Mouse (Mus musculus) lung, postnatal 0 days (tissue): ENCODE results near the gene Nmnat2. TPM values are rescaled to one million over a fixed set of nuclear protein-coding genes. Genes with fewer than 3 reads are reported as not detected.
A peak's percentile ranks its signal among the peaks of the same experiment; 100 is the strongest.

Source experiments
- ATAC-seq: fragments of 200-750 bp; cut with Nextera tagmentation; 2 replicates; pipeline ENCODE4 v1.8.0; 2017; ENCODE audit warnings: moderate library complexity
- DNase-seq: peaks from one replicate; pipeline ENCODE4 v3.0.0-alpha.2; 2016; ENCODE audit warnings: low spot score
- H3K27ac ChIP-seq: fragments of 300-500 bp; sonication (generic); 2 replicates; pipeline ENCODE4 v1.5.1; 2014; ENCODE audit warnings: antibody characterized with exemption, mild to moderate bottlenecking, low read length, mixed read lengths
- H3K27me3 ChIP-seq: fragments of 300-500 bp; sonication (generic); replicated peaks from 2 replicates; pipeline ENCODE4 v1.6.1; 2014; ENCODE audit warnings: low read length, mixed read lengths; ENCODE audit not compliant: insufficient read depth
- H3K36me3 ChIP-seq: fragments of 300-500 bp; sonication (generic); 2 replicates; pipeline ENCODE4 v1.6.1; 2014; ENCODE audit warnings: low read length, mixed read lengths; ENCODE audit not compliant: insufficient read depth
- H3K4me1 ChIP-seq: fragments of 300-500 bp; sonication (generic); 2 replicates; pipeline ENCODE4 v1.6.1; 2014; ENCODE audit warnings: antibody characterized with exemption, low read depth, low read length, mixed read lengths; ENCODE audit not compliant: insufficient read depth
- H3K4me2 ChIP-seq: fragments of 300-500 bp; sonication (generic); replicated peaks from 2 replicates; pipeline ENCODE4 v1.6.1; 2014; ENCODE audit warnings: low read depth, mild to moderate bottlenecking, low read length, moderate library complexity, mixed read lengths
- H3K4me3 ChIP-seq: fragments of 300-500 bp; sonication (generic); 2 replicates; pipeline ENCODE4 v1.5.1; 2014; ENCODE audit warnings: low read depth, low read length
- H3K9ac ChIP-seq: fragments of 300-500 bp; sonication (generic); replicated peaks from 2 replicates; pipeline ENCODE4 v1.6.1; 2014; ENCODE audit warnings: low read depth, mild to moderate bottlenecking
- H3K9me3 ChIP-seq: fragments of 300-500 bp; sonication (generic); 2 replicates; pipeline ENCODE4 v1.6.1; 2016; ENCODE audit warnings: low read length, mixed read lengths
- CTCF ChIP-seq: IDR thresholded peaks from 2 replicates; pipeline ENCODE4 v1.5.1; 2016; ENCODE audit warnings: antibody characterized with exemption, mild to moderate bottlenecking
- EP300 ChIP-seq: IDR thresholded peaks from 2 replicates; pipeline ENCODE4 v1.6.1; 2016; ENCODE audit warnings: antibody characterized with exemption, mild to moderate bottlenecking, control low read depth
- WGBS: fragments of 180-500 bp; shearing (Covaris S2); extraction: QIAGEN DNeasy Blood & Tissue Kit; methylation state at CpG from one replicate; pipeline ENCODE4 v1.1.7; 2014; 5-methylcytosine and 5-hydroxymethylcytosine counted together
- polyA plus RNA-seq: library from polyadenylated mRNA; unstranded; fragments of >200 nt; fragmentation: Nextera tagmentation; extraction: Ambion mirVana; gene quantifications from 2 replicates; pipeline ENCODE4 v1.2.1, GENCODE M21; 2015

Nmnat2 gene
- polyA plus RNA-seq, 1 experiment from 2014 or later, result 4.8 TPM

DNA sequence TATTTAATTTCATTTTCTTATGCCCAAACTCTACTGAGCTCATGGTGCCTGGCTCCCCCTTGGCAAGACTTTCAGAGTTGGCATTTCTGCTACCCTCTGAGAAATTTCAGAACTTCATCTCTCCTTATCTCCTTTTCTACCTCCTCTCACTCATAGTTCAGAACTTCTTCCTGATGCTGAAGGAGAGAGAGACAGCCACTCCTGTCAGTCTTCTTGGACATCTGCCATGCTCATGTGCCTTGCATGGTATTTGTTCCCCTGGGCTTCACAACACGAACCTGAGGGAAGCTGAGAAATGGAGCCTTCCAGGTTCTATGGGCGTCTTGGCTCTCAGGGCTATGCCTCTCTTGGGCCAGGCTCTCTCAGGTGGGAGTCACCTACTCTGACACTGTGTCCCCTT is 87.5 kb downstream of the Nmnat2 start:
- Histone ChIP-seq H3K9me3 (no peaks in the 10 kb centered on the region), H3K27ac (no peak overlapping the region), H3K9ac (no peak overlapping the region), H3K4me1 (0 out of 2 replicates have a peak, but pooled peaks cover 3% of the 10 kb centered on the region), H3K36me3 (no peaks in the 10 kb centered on the region), H3K27me3 (no peaks in the 10 kb centered on the region), H3K4me3 (no peak overlapping the region), H3K4me2 (no peak overlapping the region)
- no peak for TF ChIP-seq EP300
- TF ChIP-seq CTCF, result no peak
- ATAC-seq, result no peak
- DNase-seq, result no peak
- WGBS, result 47% methylated on average over 2 of the region's 2 CpGs

DNA sequence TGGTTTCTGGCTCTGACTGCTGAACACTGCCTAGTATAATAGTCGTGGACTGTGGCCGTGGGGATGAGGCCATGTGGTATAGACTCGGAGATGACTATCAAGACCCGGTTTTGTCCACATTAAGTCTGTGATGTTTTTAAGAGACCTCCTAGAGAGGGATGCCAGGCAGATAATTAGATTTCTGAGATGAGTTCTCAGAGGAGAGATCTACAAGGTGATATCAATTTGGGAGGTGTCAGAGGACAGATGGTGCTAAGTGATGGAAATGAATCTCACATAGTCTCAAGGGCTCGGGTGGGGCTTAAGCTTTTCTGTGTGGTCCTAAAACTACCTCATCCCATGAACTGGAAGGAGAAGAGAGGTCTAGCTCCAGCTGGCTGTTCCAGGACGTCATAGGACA is 88.5 kb downstream of the Nmnat2 start:
- Histone ChIP-seq H3K4me3 (no peak overlapping the region), H3K27me3 (no peaks in the 10 kb centered on the region), H3K27ac (no peak overlapping the region), H3K4me2 (no peak overlapping the region), H3K36me3 (no peaks in the 10 kb centered on the region), H3K9ac (no peak overlapping the region), H3K4me1 (0 out of 2 replicates have a peak, but pooled peaks cover 3% of the 10 kb centered on the region), H3K9me3 (no peaks in the 10 kb centered on the region)
- no peak for TF ChIP-seq EP300
- TF ChIP-seq CTCF, result no peak
- 51% methylated on average over 6 of the region's 6 CpGs for WGBS
- ATAC-seq (no peak), DNase-seq (no peak)

DNA sequence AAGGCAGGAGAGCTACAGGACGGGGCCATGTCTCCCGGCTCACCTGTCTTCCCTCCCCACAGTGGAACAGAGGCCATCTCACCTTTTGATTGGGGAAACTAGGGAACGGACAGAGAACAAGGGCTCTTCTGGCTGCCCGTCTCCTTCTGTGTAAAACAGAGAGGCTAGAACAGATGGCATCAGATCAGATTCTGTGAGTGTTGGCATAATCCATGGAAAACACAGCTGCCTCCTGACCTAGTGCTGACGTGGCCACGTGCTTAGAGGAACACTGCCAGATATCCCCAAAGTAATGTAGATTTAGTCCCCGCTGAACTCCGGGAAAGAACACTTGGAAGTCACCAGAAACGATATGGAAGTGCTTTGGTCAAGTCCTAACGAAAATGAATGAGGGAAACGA is 90.6 kb downstream of the Nmnat2 start:
- Histone ChIP-seq H3K36me3 (no peaks in the 10 kb centered on the region), H3K4me1 (peaks cover 3% of the 10 kb centered on the region; the same call in 1 of the 2 replicates), H3K9me3 (no peaks in the 10 kb centered on the region), H3K9ac (no peak overlapping the region), H3K27me3 (no peaks in the 10 kb centered on the region), H3K4me2 (no peak overlapping the region), H3K27ac (no peak overlapping the region), H3K4me3 (no peak overlapping the region)
- ATAC-seq (no peak), DNase-seq (peak; percentile 32)
- TF ChIP-seq CTCF (no peak), EP300 (no peak)
- 55% methylated on average over 11 of the region's 11 CpGs for WGBS

DNA sequence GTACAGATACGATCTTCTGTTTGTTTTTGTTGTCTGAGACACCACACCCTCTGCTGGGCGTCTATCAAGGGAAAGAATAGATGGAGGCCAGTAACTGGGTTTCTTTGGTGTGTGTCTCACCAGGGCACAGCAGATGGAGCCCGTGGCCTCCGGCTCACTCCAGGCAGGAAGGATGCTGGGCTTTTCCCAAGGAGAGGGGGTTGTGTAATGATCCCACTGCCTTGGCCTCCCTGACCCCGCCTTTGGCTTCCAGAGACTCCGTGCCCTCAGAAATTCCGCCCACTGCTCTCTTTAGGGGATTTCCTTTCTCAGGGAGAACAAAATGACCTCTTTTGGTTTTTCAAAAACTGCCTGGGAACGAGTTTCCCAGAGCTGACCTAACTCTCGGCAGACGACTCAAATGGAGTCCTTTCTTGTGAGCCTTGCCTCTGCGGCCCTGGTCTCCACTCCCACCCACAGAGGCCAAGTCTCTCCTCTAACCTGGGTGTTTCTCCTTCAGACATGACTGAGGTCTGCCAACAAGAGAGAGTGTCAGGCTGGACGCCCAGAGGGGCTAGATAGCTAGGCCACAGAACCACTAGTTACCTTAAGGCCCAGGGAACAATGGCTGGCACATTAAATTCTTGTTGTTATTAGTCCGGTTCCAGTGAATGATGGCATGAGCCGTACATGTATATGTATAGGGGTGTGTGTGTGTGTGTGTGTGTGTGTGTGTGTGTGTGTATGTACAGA is 93.5 kb downstream of the Nmnat2 start:
- H3K36me3 ChIP-seq, result no peaks in the 10 kb centered on the region
- peak; percentile 89 for ATAC-seq
- H3K27ac ChIP-seq, result peak overlapping the region; percentile 71
- no peaks in the 10 kb centered on the region; the same call in 1 of the 2 replicates for H3K4me1 ChIP-seq
- TF ChIP-seq CTCF, result peak; percentile 77
- TF ChIP-seq EP300, result peak; percentile 59; the same call in 1 of the 2 replicates
- 40% methylated on average over 14 of the region's 14 CpGs for WGBS
- no peaks in the 10 kb centered on the region for H3K27me3 ChIP-seq
- no peak overlapping the region for H3K9ac ChIP-seq
- H3K9me3 ChIP-seq, result no peaks in the 10 kb centered on the region
- H3K4me3 ChIP-seq, result no peak overlapping the region
- peak; percentile 82 for DNase-seq
- H3K4me2 ChIP-seq, result no peak overlapping the region

DNA sequence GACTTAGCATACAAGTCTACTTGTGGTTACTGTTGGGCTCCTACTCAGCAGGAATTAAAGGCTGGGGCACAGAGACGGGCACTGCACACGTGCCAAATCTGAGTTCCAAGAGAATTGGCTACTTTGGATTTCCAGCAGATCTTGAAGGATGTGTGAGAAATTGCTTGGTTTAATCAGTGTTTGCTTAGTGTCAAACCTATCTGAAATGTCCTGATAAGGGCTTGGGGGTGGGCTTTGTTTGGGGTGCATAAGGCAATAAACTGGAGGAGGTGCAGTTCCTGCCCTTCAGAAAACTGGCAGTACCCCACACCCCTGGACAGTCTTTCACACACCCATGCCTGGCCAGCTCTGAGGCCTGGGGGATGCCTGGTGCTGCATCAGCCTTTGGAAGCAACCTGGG is 94.7 kb downstream of the Nmnat2 start:
- ATAC-seq, result no peak
- H3K36me3 ChIP-seq, result no peaks in the 10 kb centered on the region
- 42% methylated on average over 2 of the region's 2 CpGs for WGBS
- H3K9ac ChIP-seq, result no peak overlapping the region
- H3K4me1 ChIP-seq, result no peaks in the 10 kb centered on the region; the same call in 1 of the 2 replicates
- H3K27ac ChIP-seq, result no peak overlapping the region
- no peak overlapping the region for H3K4me3 ChIP-seq
- H3K27me3 ChIP-seq, result no peaks in the 10 kb centered on the region
- no peak overlapping the region for H3K4me2 ChIP-seq
- no peaks in the 10 kb centered on the region for H3K9me3 ChIP-seq
- no peak for DNase-seq
- TF ChIP-seq EP300, result no peak
- TF ChIP-seq CTCF, result no peak

DNA sequence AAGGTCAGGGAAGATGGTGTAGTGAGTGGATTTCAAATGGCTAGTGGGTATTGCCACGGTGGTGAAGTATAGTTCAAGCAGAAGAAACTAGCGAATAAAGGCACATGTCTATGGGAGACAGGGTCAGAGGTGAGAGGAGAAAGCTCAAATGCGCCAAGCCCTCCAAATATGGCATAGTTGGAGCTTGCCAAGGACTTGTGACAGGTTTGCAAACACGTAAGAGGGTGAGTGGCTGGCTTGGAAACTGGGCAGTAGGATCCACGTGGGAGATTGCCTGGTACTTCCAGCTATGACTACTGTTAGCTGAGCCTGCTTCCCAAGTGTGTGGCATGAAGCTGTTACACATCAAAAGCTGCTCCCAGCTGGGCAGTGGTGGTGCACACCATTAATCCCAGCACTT is 96.7 kb downstream of the Nmnat2 start:
- DNase-seq, result peak; percentile 60
- Histone ChIP-seq H3K27ac (no peak overlapping the region), H3K9me3 (no peaks in the 10 kb centered on the region), H3K4me3 (no peak overlapping the region), H3K4me2 (no peak overlapping the region), H3K36me3 (no peaks in the 10 kb centered on the region), H3K9ac (no peak overlapping the region), H3K4me1 (no peaks in the 10 kb centered on the region; the same call in 1 of the 2 replicates), H3K27me3 (no peaks in the 10 kb centered on the region)
- ATAC-seq, result peak; percentile 20
- WGBS, result 45% methylated on average over 5 of the region's 5 CpGs
- TF ChIP-seq EP300 (no peak), CTCF (no peak)
